Mouse (Mus musculus): ENCODE data around the gene Rbm48.
"Not testable (repeated sequence)": the region's sequence is repeated elsewhere in the genome, so short reads cannot be mapped to it uniquely, and the experiment has no call there.

Gene Rbm48

GRCm38 (mm10) chr5:3596399-3596766 lies at the start of gene Rbm48:
TSS of gene Rbm48 (minus strand) at chr5:3596585.
- DNase-seq (ENCODE audit: low read depth, low spot score): peak; percentile 86

GRCm38 (mm10) chr5:3645326-3645725 lies 48.9 kb upstream of the Rbm48 start:
- DNase-seq (ENCODE audit: low read depth, low spot score): no peak

- no peak for DNase-seq (ENCODE audit: low read depth, low spot score)
These were observed 48.2 kb upstream of the Rbm48 start for GRCm38 (mm10) chr5:3644621-3645020.

DNA sequence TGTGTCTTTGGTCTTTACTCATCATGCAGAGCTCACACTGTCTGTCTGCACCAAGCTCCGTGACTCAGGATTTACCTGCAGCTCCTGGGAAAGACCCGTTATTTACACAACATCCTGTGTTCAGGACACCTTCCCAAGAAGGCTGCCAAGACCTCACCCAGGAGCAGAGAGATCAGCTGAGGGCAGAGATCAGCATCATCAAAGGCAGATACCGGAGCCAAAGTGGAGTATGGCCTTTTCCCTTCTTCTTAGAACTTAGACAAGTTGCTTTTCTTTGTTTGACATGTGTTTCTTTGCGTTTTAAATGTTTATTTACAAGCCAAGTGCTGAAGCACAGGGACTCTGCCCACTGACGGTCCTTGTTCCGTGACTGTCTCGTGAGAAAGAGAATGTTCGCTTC lies 38.9 kb upstream of the Rbm48 start:
- DNase-seq (ENCODE audit: low read depth, low spot score): no peak

- peak; percentile 35 for DNase-seq (ENCODE audit: low read depth, low spot score)
These were observed 37.6 kb upstream of the Rbm48 start for GRCm38 (mm10) chr5:3633951-3634350.

DNA sequence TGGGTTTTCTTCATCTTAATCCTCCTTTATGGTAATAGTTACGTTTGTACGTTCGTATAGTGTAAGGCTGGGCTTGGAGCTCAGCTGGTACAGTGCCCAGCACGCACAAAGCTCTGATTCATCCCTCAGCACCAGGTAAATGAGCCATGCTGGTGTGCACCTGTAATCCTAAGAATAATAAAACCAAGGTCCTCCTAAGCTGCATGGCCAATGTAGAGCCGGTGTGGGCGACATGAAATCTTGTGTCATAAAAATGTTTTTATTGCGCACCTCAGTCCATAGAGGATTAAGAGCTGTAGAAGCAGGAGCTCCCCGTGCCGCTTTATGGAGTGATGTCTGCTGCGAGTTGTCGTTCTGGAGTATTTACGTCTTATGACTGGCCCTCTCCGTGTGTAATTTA lies 36.9 kb upstream of the Rbm48 start:
- DNase-seq (ENCODE audit: low read depth, low spot score): no peak

- DNase-seq (ENCODE audit: low read depth, low spot score): no peak
These were observed 35.9 kb upstream of the Rbm48 start for GRCm38 (mm10) chr5:3632285-3632684.

DNA sequence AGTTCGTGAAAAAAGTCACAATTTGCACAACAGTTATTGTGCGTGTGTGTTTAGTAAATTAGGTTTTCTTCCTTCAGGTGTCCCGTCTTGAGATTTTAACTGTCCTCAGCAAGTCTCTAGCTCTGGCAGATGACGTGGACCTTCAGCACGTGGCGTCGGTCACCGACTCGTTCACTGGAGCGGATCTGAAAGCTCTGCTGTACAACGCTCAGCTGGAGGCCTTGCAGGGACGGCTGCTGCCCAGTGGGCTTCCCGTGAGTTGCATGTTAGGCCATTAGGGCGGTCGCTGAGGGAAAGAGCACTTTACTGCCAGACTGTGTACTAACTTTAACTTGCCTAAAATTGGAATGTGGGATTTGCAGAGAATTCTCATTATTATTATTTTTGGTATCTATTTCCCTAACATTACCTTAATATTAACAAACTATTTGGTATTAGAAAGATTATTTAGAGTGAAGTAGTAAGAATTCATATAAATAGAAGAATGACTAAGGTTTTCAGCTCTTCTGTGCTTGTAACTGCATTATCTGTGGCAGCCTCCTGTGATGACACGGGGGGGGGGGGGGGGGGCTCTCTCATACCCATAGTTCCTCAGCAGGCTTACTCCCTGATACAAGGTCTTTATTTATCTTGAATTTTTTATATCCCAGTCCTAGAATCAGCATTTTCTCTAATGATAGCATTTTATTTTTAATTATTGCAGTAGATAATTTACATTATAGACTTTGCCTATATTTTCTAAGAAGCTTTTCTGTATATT lies 35.3 kb upstream of the Rbm48 start:
- no peak for DNase-seq (ENCODE audit: low read depth, low spot score)

GRCm38 (mm10) chr5:3630055-3630454 lies 33.7 kb upstream of the Rbm48 start:
- no peak for DNase-seq (ENCODE audit: low read depth, low spot score)

- no peak for DNase-seq (ENCODE audit: low read depth, low spot score)
These were observed 24.1 kb upstream of the Rbm48 start for GRCm38 (mm10) chr5:3620486-3620885.

DNA sequence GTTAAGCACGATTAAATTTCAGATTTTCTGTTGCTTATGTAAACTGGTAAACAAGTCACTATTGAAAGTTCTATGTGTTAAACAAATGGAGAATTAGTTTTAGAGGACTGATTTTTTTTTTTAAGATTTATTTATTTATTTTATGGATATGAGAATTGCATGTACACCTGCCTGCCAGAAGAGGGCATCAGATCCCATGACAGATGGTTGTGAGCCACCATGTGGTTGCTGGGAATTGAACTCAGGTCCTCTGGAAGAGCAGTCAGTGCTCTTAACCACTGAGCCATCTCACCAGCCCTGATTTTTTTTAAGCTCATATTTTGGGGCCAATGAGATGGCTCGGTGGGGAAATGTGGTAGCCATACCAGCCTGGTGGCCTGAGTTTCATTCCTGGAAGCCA lies 15.4 kb upstream of the Rbm48 start:
- DNase-seq (ENCODE audit: low read depth, low spot score): not testable (repeated sequence)

DNA sequence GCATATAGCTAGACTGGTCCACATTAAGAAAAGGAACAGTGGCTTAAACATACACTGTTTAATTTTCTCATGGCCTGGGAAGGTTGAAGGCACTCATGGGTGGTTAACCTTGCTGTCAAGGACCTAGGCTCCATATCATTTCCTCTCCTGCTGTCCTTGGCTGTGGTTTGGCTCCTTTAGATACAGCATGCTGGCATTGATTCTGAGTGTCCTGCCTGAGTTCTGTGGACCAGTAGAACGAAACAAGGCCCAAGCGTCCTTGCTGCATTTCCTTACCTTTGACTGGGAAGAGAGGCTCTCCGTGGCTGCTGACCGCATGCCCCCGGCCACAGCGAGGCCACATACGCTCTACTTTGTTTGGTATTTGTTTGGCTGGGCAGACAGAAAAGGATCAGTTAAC lies 12.9 kb upstream of the Rbm48 start:
- DNase-seq (ENCODE audit: low read depth, low spot score): no peak

DNA sequence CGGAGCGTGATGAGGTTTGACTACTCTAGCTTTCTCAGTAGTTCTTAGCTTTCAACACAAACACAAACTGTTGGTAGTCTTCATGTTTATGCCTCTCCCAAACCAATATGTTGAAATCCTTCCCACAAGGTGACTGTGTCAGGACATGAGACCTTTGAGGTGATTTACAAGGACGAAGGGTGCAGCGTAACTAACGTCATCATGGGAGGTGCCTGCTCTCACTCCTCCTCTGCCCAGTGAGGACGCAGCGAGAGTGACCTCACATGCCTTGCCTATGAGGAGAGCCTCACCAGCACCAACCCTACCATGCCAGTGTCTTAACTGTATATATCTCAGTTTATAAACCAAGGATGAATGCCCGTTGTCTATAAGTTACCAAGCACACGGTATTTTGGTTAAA lies 10.7 kb upstream of the Rbm48 start:
- no peak for DNase-seq (ENCODE audit: low read depth, low spot score)

DNA sequence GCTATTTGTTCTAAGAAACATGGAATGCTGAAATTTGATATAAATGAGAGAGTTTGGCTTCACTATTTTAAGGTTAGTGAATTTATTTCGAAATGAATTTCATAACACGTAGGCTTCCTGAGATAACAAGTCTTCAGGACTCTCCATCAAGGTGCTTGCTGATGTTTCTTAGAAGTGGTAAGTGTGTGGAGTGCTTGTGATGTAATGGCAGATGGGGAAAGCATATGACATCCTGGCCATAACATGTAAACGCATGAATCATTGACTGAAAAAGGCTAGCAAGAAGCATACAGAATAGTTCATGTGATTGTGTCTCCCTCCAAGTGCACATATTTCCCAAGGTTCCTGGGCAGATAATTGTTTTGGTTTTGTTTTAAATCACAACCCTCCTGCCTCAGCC lies 4.4 kb upstream of the Rbm48 start:
- no peak for DNase-seq (ENCODE audit: low read depth, low spot score)

DNA sequence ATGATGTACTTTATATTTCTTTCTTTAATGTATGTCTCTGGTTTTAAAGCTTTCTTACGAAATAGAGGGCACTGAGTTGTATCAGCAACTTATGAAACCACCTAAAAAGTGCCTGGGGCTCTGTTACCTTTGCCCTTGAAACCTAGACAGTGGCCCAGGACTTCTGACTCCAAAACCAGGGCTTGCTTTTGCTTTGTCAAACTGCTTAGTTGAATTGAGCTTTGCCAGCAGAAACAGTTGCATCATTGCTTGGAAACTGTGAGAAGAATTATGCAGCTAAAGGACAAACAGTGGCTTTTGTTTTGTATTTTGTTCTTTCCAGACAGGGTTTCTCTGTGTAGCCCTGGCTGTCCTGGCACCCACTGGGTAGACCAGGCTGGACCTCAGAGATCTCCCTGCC lies 3.9 kb upstream of the Rbm48 start:
- DNase-seq (ENCODE audit: low read depth, low spot score): no peak

GRCm38 (mm10) chr5:3598766-3599165 lies 2.4 kb upstream of the Rbm48 start:
- DNase-seq (ENCODE audit: low read depth, low spot score): no peak

- no peak for DNase-seq (ENCODE audit: low read depth, low spot score)
These were observed 786 bp upstream of the Rbm48 start for GRCm38 (mm10) chr5:3597171-3597570.

- peak; percentile 98 for DNase-seq (ENCODE audit: low read depth, low spot score)
These were observed 539 bp downstream of the Rbm48 start, which contains the start of gene Pex1 for GRCm38 (mm10) chr5:3595693-3596398. TSS of gene Pex1 (plus strand) at chr5:3596066.

DNA sequence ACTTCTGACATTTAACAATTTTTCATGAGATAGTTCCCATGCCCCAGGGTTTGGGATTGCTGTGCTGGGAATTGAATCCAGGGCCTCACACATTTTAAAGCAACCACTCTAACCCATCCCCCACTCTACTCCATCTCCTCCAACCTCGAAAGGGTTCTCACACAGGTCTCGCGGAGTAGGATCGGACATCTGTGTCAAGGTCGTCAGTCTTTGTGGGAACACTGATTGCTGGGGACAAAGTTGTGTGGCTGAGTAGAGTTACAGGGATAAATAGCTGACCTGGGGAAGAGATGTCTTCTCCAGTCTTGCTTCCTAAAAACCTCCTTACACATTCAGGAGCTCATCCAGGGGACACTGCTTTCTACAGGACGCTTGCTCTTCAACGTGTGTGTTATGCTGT lies 17.3 kb downstream of the Rbm48 start:
- DNase-seq (ENCODE audit: low read depth, low spot score): no peak

DNA sequence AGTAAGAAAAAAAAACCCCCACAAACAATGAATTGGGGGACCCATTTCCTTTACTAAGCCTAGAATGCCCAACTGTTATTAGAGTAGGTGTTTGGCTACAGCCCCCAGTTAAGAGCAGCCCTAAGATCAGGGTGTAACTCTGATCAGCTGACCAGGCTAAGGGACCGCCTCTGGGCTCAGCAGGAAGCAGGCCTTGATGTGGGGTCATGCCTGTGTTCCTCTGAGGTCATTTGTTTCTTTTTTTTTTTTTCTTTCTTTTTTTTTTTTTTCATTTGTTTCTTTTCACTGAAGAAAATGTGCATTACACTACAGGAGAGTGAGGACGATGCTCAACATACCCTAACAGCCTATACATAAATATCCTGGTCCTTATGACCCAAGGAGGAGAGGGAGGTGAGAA lies 18.4 kb downstream of the Rbm48 start:
- DNase-seq (ENCODE audit: low read depth, low spot score): no peak

- DNase-seq (ENCODE audit: low read depth, low spot score): no peak
These were observed 21.6 kb downstream of the Rbm48 start for GRCm38 (mm10) chr5:3574825-3575224.

DNA sequence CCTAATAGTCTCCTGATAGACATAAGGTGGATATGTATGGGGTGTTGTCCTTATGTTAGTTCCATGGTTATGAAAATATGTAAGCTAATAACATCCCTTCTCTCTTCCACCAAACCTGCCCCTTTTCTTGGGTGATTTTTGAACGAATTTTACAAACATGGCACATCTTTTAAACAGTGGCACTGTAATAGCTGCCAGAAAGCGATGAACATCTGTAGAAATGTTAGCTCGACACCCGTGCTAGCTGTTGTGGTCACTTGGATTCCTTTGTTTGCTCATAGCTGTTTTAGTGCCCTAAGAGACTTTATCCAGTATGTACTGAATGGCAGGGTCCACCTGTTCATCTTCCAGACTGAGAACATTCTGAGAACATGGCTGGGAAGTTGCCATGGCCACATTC lies 25.1 kb downstream of the Rbm48 start, which contains the start of gene 1700109H08Rik:
Gene 1700109H08Rik, plus strand, starts transcription at position 301 of the 400 bp plus-strand sequence.
- DNase-seq (ENCODE audit: low read depth, low spot score): no peak

- no peak for DNase-seq (ENCODE audit: low read depth, low spot score)
These were observed 42.2 kb downstream of the Rbm48 start for GRCm38 (mm10) chr5:3554198-3554597.
